Mouse (Mus musculus) WW6 (cell line): Measurements from ENCODE around the gene Agpat3.
"Not testable (repeated sequence)": the region's sequence is repeated elsewhere in the genome, so short reads cannot be mapped to it uniquely, and the experiment has no call there.

Experiments
- DNase-seq: peaks from one replicate; pipeline ENCODE4 v3.0.0-alpha.2; 2013; ENCODE audit warnings: low read depth, low spot score

Gene Agpat3

DNA sequence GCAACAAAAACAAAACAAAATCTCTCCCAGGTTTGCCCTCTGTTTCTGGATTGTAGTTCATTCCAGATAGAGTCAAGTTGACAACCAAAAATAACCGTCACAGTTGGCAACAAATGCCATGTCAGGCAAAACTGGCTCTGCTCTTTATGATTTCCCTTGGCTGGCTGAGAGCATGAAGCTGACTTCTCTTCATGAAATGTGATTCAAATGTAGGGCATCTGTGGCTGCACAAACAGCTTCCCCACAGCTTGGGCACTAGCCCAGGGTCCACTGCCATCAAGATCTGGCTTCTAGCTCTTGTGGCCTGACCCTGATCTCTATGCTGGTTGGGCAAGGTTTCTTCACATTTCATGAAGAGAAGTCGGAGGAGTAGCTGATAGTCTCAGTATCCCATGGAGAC lies 9.7 kb upstream of the Agpat3 start:
- DNase-seq = no peak

DNA sequence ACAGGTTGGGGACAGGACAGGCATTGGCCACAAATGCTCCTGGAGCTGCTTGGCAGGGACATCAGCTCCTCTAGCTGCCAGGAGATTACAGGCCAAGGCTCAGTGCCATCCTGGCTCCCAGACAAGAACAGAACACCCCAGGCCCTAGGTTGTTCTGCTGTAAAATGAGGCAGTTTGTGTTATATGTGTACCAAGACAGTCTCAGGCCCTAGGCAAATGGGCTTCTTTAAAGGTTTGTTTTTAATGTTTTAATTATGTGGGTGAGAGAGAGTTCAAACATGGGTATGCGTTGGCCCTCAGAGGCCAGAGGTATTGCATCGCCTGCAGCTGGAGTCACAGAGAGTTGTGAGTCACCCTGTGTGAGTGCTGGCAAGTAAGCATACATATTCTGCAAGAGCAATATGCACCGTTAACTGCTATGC lies 8.0 kb upstream of the Agpat3 start:
- no peak for DNase-seq

DNA sequence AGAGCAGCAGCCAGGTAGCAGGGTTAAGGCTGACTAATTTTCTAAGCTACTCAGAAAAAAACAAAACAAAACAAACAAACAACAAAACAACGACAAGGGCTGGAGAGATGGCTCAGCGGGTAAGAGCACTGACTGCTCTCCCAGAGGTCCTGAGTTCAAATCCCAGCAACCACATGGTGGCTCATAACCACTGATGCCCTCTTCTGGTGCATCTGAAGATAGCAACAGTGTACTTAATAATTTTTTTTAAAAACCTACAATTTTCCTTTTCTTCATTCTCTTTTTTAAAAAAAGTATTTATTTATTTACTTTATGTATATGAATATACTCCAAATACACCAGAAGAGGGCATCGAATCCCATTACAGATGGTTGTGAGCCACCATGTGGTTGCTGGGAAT lies 6.7 kb upstream of the Agpat3 start:
- DNase-seq = not testable (repeated sequence)

DNA sequence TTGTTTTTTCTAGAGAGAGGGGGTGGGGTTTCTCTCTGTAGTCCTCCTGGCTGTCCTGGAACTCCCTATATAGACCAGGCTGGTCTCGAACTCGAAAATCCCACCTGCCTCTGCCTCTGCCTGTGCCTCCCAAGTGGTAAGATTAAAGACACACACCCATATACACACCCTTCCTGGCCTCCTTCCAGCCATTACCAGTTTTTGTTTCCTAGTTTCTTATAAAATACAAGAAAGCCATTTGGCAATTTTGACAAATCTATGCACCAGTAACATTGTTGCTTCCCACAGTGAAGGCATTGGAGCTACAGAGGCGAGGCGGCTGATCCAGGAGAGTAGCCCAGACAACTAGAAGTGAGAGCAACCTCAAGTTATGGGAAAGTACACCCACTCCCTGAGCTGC lies 6.0 kb upstream of the Agpat3 start:
- no peak for DNase-seq

DNA sequence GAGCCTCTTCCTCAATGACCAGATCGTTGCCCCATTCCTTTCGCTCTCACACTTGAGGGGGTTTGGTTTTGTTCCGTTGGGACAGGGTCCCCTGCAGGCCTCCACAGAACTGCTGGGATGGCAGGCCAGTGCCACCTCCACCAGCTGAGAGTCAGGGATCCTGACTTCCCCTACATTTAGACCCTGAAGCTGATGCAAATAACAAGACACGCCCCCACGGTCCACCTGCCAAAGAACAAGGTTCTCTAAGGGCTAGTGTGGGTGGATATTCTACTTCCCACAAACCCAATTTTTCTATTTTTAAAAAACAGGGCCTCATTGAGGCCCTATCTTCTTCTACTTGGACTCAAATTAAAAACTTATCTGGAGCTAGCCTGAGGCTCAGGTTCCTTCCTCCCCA lies 5.5 kb upstream of the Agpat3 start:
- DNase-seq = no peak

DNA sequence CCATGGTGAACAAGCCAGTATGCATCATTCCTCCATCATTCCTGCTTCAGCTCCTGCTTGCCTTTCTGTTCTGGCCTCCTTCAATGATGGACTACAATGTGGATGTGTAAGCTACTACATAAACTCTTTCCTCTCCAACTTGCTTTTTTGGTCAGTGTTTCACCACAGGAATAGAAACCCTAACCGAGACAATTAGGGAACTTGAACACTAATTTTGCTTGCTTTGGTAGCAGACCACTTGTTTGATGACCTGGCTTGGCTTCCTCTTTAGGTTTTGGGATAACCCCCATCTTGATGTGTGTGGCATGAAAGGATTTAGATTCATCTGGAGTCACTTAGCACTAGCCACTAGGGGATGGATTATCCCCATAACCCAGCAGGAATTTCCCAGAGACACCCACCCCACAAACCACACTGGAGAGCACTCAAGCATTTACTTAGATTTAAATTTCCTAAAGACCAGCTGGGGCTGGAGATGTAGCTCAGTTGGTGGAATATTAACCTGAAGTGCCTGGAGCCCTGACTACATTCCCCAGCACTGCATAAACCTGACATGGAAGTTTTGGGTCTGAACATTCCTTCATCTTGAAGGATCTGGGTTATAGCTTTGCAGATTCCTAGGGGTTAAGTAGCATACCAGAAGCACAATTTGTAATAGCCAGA lies 3.8 kb upstream of the Agpat3 start:
- no peak for DNase-seq

DNA sequence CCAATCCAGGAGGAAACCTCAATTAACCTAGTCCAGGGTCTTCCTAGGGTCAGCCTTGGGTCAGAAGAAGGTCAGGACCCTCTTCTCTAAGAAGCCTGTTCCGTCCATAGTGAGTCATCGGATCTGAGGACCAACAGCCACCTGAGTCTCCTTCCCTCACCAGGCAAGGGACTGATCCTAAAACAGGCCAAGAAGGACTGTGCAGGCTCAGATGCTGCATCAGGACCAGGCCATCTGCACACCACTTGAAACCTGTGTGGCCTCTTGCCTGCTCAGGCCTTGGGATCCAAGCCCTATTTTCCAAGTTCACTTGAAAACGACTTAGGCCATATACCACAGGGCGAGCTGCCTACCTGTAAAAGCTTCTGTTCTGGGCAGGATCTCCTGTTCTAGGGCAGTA lies 907 bp upstream of the Agpat3 start:
- no peak for DNase-seq

DNA sequence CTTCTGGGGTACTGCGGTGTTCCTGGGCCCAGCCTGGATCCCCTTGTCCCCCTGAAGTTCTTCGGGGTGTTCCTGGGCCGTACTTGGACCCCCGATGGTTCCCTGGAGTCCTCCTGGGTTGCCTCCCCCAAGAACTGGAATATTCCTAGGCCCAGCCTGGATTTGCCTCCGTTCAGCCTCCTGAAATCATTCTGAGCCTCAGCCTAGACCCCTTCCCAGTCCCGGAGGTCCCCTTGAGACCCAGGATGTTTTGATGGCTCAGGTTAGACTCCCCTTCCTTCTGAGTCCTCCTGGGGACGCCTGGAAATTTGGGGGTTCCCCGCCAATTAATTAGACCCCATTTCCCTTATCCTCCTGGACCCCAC lies 359 bp upstream of the Agpat3 start:
- no peak for DNase-seq

DNA sequence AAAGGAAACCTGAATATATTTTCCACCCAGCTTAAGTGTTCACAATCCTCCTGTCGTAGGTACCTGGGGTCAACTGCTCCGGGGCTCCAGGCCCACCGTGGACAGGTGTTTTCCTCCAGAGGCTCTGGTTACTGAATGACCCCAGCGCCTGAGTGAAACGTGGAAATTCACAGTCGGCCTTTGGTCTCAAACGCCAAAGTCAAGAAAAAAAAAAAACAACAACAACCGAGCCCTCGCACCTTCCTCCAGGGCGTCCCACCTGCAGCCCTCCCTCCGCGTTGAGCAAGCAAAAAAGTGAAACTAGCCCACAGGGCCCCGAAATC lies 764 bp downstream of the Agpat3 start:
- DNase-seq = no peak

DNA sequence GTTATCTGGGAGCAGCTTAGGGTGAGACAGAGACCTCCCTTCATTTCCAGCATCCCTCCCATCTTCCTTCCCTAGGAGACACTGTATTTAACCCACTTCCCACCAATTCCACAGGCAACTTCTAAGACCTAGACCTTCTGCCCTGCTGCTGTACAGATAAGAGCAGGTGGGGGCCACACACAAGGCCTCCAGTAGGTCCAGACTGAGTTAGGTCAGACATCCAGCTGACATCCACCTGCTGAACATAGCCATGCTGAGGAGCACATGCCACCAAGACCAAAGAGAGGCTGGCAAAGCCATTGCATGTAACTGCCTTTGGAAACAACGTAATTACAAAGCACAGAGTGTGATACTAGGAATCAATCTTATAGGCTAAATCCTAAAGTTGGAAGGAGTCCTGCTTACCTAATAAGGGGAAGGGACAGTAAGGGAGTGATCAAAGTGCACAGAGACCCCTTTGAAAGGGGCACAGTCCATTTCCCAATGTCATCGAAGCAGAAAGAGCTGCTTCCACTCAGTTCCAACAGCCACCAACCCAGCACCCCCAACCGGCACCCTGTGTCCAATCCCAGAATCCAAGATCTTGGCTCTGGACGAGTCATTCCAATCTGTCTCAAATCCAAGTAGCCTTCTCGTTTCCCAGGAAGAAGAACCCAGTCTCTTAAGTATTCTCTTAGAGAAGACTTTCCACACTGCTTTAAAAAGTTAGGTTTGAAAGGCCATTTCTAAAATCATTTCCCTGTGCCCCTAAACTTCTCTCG lies 1.3 kb downstream of the Agpat3 start:
- DNase-seq = no peak

DNA sequence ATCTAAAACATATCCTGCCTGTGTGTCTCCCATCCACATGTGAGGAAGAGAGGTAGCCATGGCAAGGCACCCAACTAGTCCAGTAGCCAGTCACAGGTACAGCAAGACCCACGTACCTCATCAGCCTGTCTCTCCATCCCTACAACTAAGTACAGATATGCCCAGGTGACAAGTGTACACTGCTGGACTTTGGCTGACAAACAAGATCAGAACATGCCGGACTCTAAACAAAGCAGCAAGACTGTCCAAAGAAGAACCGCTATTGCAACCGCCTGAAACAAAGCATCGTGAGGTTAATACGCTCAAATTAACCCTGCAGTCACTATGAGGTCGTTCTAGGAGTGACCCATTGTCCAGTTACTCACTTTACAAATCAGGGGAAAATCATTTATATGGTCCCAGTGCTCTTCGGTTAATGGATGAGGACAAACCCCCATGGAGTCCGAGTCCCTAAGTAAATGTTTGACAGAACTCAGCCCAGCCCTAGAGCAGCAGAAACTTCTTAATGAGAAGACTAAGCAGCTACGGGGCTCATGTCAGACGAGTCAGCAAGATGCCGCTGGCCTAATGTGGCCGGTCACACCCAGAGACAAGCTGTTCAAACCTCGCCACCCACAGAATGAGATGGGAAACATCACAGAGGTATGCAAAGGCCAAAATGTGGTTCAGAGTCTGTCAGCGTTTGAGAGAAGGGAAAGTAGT lies 2.7 kb downstream of the Agpat3 start:
- DNase-seq = no peak

DNA sequence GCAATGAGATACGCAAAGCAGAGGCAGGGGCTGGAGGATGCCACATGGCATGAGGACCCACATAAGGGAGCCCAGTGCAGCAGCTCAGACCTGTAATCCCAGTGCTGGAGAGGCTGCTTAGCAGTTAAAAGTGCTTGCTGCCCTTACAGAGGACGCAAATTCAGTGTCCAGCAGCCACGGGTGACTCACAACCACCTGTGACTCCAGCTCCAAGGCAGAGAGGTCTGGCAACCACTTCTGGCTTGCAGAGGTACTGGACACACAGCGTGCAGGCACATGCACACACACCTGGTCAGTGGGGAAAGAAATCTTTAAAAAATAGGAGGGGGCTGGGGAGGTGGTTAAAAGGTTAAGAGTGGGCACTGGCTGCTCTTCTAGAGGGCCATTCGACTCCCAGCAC lies 4.1 kb downstream of the Agpat3 start:
- no peak for DNase-seq

DNA sequence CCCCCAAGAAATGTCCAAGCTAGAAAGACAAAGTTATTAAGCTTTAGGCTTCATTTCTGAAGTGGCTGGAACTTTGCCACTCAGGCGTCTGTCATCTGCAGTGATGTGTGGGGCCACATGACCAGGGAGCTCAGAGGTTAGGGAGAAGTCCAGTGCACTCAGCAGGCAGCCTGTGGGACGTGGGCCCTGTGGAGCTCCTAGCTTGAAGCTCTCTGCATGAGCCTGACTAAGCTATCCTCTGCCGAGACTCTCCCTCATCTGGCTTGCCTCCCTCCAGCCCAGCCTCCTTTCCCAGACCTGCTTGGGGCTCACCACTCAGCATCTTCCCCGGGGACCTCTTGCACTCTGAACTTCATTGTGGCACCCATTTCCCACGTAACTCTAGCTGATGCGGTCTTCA lies 4.8 kb downstream of the Agpat3 start:
- DNase-seq = no peak

DNA sequence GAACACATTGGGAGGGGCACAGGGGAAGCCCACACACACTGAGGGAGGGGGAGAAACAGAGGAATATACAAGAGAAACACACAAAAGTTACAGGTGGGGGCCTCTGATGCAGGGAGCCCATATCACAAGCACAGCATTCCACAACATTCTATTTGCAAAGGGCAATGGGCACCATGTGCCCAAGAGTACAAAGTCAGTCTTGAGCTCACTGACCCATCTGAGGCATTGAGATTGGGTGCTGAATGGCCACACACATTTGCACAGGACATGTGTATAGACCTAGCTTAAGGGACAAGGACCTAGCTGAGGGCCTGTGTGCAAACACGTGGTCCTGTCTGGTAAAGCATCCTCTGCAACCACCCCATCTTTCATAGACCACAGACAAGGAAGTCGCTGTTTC lies 6.8 kb downstream of the Agpat3 start:
- DNase-seq = no peak

DNA sequence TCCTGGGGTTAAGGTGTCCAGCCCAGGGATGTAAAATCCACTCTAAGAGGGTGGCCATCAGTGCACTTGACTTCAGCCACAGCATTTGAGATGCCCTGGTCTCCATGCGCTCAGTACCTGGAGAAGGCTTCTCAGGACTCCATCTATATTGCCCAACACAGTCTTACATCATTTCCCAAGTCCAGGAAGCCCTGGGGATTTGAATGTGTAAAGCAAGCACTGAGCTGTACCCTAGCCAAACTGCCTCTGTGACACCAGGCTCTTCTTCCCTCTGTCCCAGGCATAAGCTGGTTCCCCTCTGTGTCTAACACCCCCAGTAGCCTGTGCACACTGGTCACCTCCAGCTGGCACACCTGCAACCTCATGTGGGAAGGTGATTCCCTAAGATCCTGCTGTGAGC lies 10.2 kb downstream of the Agpat3 start:
- DNase-seq = no peak

DNA sequence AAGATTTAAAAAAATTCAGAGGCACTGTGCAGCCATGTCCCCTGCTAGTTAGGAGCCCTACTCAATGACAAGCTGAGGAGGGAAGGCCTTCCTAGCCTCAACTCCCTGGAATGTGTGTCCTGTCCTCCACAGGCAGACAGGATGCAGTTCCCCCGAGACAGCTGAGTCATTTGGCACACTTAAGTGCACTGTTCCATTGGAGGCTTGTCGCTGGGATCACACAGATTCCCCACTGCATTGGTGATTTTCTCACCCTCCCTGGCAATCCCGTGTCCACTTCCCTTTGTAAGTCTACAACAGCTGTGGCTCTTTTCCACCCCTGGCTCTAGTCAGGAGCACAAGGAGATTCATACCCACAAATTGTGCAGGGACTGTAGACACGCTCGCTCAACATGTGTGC lies 14.1 kb downstream of the Agpat3 start:
- DNase-seq = no peak

DNA sequence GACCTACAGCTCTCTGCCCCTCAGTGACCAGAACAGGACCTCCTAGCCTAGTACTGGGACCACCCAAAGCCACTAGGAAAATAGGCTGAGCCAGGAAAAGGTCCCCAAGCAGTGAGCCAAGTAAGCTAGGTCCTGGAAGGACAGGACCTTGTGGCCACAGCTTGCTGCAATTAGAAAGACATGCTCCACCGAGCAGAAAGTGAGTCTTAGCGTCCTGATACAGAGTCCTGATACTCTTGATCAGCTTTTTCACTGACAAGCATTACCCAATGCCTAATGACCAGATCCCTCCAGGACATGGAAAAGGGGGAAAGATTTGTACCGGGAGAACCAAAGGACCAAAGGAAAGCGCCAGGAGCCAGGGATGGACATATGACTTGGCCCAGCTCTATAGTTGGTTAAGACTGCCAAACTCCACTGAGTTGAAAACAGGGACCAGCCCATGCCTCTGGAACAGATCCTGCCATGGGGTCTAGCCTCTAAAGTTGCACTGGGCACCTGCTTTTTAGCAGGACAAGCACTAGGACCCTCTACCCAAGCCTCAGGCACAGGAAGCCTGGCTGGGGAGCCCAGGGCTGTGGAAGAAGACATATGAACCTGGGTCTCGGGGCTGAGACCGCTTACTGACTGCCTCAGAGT lies 17.2 kb downstream of the Agpat3 start:
- no peak for DNase-seq

DNA sequence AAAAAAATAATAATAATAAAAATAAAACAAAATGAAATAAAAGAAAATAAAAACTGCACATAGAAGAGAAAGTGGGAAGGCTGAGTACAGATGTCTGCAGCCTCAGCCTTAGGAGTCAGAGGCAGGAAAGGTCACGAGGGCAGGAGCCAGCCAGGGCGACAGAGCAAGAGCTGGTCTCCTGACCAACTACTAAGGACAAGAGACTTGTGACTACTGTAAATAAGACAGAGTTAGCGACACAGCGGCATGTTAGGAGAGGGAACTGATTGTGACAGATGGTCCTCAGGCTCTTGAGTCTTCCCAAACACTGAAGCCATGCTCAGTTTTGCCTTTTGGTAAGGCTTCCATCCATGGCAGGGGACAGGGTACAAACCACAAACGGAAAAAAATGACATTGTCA lies 20.7 kb downstream of the Agpat3 start:
- DNase-seq = no peak

DNA sequence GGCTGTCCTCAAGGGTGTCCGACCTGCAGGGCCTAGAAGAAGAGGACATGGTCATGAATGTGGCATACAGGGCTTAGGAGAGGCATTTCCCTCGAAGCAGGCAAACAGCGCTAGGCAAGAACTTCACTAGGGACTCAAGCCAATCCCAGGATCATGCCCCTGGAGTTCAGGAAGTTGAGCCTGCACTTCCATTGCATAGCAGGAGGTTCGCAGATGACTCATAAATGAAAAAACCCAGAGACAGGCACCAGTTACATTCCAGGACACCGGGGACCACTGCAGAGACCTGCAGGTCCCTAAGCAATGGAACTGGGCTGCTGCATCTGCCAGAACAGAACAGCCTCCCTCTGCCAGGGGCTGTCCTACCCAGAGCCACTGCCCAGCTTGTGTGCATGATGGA lies 23.0 kb downstream of the Agpat3 start:
- DNase-seq = no peak

DNA sequence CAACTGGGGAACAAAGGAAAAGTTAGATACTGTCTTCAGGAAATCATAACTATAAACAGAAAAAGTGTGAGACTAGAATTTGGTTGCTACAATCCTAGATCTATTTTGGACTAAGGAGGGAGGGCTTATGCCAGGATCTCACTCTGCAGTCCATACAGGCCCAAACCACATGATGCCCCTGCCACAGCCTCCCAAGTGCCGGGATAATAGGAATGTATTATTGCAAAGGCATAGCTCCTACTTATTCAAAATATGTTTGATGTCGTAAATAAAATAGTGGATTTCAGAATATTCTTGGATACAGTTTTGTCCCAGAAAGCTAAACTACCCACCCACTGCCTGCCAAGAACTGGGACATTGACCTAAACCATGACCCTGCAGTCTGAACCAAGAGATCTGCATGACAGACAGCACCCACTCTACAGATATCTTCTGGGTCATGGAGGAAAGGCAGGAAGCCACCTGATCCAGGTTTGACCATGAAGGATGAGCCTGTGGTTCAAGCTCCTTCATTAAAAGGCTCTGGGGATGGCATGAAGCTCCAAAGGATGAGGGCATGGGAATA lies 24.2 kb downstream of the Agpat3 start:
- DNase-seq = no peak

DNA sequence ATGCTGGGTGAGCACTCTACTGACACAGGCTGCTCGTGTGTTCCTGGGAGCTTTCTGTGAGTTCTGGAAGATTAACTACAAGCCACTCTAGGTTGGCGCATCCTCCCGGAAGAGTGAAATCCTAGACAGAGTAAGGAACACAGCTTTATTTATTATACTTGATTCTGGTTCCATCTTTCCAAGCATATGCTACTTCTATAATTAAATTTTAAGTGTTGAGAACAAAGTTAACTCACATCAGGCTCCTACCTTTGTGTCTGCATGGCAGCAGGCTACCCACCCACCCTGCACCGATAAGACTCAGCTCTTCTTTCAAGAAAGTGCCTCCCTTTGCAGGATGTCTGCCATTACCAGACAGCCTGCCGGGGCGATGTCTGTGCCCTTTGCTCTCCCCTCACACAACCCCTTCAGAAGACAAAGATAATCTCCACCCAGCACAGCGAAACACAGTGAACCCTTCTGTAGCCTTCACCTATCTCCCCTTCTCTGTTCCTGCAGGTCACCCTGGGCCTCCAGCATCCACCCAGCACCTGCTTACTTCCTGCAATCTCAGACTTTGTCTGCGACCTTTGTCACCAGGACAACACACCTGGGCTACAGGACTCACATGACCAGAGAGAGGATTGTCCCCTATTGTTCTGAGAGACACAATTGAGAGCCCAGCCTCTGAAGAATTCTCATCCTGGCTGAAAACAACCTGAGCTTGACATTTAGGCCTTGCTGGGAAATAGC lies 26.2 kb downstream of the Agpat3 start:
- no peak for DNase-seq
